ENCODE assay signal across 8 mouse cellular contexts in the genomic region with DNA sequence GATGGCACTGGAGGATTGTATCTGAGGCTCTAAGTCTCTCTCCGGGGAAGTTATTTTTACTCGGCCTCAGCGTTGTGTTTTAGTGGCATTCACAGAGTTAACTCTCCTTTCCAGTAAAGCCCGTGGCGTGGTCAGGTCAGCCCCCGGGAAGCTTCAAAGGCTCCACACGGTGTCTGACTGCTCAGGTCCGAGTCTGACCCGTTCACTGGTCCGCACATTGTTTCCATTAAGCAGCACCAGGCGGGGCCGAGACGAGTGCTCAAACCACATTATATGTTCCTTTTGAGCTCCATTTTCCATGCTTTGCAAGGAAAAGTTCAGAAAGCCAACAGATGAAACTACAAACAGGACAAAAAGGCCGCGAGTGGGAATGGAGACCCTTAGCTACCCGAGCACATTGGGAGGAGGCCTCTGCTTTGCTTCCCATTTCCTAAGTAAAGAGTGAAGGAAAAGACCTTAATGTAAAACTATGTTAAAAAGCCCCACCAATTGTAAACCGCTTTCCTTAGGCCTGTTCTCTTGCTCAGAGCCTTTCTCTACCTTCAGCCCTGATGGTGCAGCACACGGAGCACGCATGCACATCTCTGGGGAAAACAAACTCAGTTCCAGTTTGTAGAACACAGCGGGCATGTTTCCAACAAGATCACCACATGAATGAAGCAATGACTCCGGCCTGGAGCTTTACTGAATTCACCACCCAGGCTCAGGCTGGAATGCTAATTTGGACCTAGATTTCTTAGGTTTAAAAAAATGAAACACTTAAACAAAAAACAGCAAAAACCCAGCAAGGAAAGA. TPM values are rescaled to one million over a fixed set of nuclear protein-coding genes. Genes with fewer than 3 reads are reported as not detected.
DNase-seq lines count a peak whose midpoint lies in the region; ATAC-seq and TF ChIP-seq lines count a peak whose summit lies in the region.

No protein-coding gene starts in this region.

- in situ Hi-C loops in Patski (cut with MboI; ENCODE audit: low pct_unique_long_range_greater_than_20kb): no loop called here

- TF ChIP-seq CTCF in Patski (IDR thresholded peaks at IDR 0.05): no peak

- no peaks in the 10 kb centered on the region for H3K27me3 ChIP-seq in Patski
- H3K27me3 ChIP-seq in forebrain, embryonic 14.5 days (replicated peaks; ENCODE audit: control insufficient read depth, insufficient read depth, low read length): no peaks in the 10 kb centered on the region

- CTCF ChIA-PET in Patski (lab: Charles Lee): interaction anchor here (1.3 to 1.5 kb wide), 2 partner anchors 9 to 26 kb away, joined by 3 read pairs; no protein-coding TSS in a partner anchor

- peak; percentile 77 for ATAC-seq in Patski
- ATAC-seq in forebrain, embryonic 14.5 days: peak; percentile 31; the same call in 1 of the 2 replicates

- peak; percentile 9 to 28 for DNase-seq in cerebellum, adult 18-20 months
- DNase-seq in cerebellum, adult 9-11 months: no peak
- DNase-seq in Patski (ENCODE audit: low read depth, low spot score): peak; percentile 57
- peak; percentile 69 for DNase-seq in forebrain, embryonic 14.5 days (ENCODE audit: low spot score)
- DNase-seq in hindlimb bud, embryonic 11.5 days (ENCODE audit: extremely low spot score, low read depth, low spot score): peak; percentile 50
- DNase-seq in lung, postnatal 36 days: peak; percentile 65
- DNase-seq in spleen, adult 18-20 months: no peak
- no peak for DNase-seq in spleen, postnatal 14 days (ENCODE audit: low spot score in 2 of 2)

- peak overlapping the region; percentile 7; the same call in 1 of the 2 replicates for H3K4me2 ChIP-seq in forebrain, embryonic 14.5 days (ENCODE audit: low read length)

- 39% methylated on average over 21 of the region's 21 CpGs for WGBS in forebrain, embryonic 14.5 days

- POLR2A ChIA-PET in Patski (lab: Charles Lee): interaction anchor here (0.9 kb wide), 1 partner anchor 33 kb away, joined by 3 read pairs; no protein-coding TSS in a partner anchor

- no peak overlapping the region for H3K4me3 ChIP-seq in forebrain, embryonic 14.5 days (ENCODE audit: low read depth, low read length)

- H3K4me1 ChIP-seq in forebrain, embryonic 14.5 days (ENCODE audit: control insufficient read depth, insufficient read depth, low read length): peaks cover 25% of the 10 kb centered on the region

- H3K27ac ChIP-seq in forebrain, embryonic 14.5 days (ENCODE audit: low read depth, low read length): peak overlapping the region; percentile 71; the same call in 1 of the 2 replicates

- H3K9me3 ChIP-seq in forebrain, embryonic 14.5 days (replicated peaks; ENCODE audit: control insufficient read depth, low read length): no peaks in the 10 kb centered on the region

- H3K9ac ChIP-seq in forebrain, embryonic 14.5 days (ENCODE audit: low read length): no peak overlapping the region

- H3K36me3 ChIP-seq in forebrain, embryonic 14.5 days (ENCODE audit: control insufficient read depth, insufficient read depth, low read length): 0 out of 2 replicates have a peak, but pooled peaks cover 3% of the 10 kb centered on the region

RNA-seq across cellular contexts. Expression of a gene that starts 42.8 kb away (rescaled TPM):
- 80.0 TPM for polyA plus RNA-seq in Patski (2021)
- polyA plus RNA-seq in forebrain, embryonic 14.5 days (2014; fragmentation: Nextera tagmentation; extraction: Ambion mirVana): 7.6 and 8.7 TPM in 2 replicates

Comparison
In these comparisons a context has a peak if more than half of its experiments do, and no peak if none do; other contexts are left out.
1. DNase-seq: peak in cerebellum, adult 18-20 months (2 of 2), Patski (single experiment), forebrain, embryonic 14.5 days (single experiment), hindlimb bud, embryonic 11.5 days (single experiment) and lung, postnatal 36 days (single experiment); none in cerebellum, adult 9-11 months (single experiment), spleen, adult 18-20 months (0 of 2) and spleen, postnatal 14 days (0 of 2).